Mouse (Mus musculus) gastrocnemius, postnatal 36 days (tissue): ENCODE results near the gene Bcar3. TPM values are rescaled to one million over a fixed set of nuclear protein-coding genes. Genes with fewer than 3 reads are reported as not detected.
"Not testable (repeated sequence)": the region's sequence is repeated elsewhere in the genome, so short reads cannot be mapped to it uniquely, and the experiment has no call there.

Experiments used
- DNase-seq, 2 experiments: peaks; one replicate each; pipeline ENCODE4 v3.0.0; 2022
- intact Hi-C: fragments of 180-260 bp; cut with DNase I; formaldehyde crosslinking; loops from one replicate; pipeline ENCODE4 v1.15.1; 2025
- total RNA-seq, 2 experiments: library from RNA; stranded (reverse); gene quantifications; 2 replicates each; pipeline ENCODE4 v1.2.3; 2021

The Bcar3 gene
- total RNA-seq, 2 experiments from 2014 or later, result 3.6 to 4.4 TPM

DNA sequence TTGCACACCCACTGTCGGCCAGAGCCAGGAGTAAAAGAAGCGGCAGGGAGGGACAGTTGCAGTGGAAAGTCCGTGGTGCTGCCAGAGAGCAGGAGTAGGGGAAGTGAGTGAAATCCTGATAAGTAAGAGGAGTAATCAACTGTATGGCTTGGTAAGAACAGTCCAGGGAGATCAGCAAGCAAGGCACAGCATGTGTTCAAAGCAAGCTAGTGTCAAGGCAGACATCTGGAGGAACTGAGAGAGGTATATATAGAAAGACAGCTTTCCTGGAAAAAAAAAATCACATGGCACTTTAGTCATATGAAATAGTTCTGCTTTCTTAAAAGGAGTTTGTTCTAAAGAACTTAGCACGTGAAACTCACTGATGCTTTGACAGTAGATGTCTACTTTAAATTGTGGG lies 78.7 kb downstream of the Bcar3 start:
- intact Hi-C loops, result no loop called here
- no peak for DNase-seq

DNA sequence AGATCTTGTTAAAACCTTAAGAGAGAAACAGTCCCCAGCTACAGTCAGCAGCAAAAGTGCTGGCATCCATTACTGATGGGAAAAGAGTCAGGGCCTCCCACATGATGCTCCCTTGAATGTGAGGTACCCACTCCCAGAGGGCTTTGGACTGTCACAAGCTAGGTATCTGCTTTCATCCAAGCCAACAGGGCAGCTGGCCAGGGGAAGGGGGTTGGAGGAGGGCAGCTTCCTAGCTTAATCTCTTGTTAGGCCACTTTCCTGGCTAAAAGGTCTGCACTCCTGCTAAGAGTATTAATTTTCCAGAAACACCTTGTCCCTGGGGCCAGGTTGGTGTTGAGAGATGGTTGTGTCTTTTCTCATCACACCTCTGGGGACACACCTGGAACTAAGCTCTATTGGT lies 82.1 kb downstream of the Bcar3 start:
- intact Hi-C loops, result no loop called here
- no peak for DNase-seq

- intact Hi-C loops, result no loop called here
- DNase-seq, result no peak
Observed at GRCm38 (mm10) chr3:122376412-122376831, 82.5 kb downstream of the Bcar3 start.

- no peak for DNase-seq
- intact Hi-C loops, result no loop called here
Observed at GRCm38 (mm10) chr3:122376841-122377464, 83.0 kb downstream of the Bcar3 start.

DNA sequence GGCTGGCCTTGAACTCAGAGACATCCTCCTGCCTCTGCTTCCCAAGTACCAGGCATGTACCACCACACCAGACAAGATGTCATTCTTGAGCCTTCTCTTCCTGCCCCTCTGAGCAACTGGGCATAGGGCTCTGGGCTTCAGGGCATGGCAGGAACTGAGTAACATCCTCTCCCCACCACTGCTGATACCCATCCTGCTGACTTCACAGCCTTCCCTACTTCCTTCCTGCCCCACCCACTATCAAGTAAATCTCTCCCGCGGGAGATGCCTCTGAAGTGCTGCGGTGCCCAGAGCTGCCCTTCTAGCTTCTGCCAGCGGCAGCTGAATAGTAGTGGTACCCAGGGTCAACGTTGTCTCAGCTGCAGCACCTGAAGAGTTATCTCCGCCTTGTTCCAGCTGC lies 84.7 kb downstream of the Bcar3 start:
- intact Hi-C loops, result no loop called here
- DNase-seq, result no peak

DNA sequence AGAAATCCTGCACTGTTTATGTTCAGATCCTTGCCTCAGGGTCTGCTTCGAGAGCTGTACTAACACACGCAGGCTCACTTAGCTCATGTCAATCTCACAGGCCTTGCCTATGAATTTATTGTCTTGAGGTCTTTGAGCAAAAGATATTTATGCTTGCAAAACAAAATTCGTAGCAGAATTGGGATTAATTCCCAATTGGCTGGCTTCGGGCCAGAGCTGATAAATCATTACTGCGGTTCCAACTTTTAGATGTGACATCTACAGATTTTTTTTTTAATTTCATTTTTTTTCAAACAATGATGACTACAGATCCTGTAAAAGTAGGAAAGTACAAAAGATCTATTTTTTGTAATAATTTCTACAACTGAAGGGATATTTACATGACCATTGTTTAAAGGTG lies 86.8 kb downstream of the Bcar3 start:
- no peak for DNase-seq
- intact Hi-C loops, result loop anchor here (5.0 kb wide), 1 partner anchor 68 kb away; no protein-coding TSS in a partner anchor

DNA sequence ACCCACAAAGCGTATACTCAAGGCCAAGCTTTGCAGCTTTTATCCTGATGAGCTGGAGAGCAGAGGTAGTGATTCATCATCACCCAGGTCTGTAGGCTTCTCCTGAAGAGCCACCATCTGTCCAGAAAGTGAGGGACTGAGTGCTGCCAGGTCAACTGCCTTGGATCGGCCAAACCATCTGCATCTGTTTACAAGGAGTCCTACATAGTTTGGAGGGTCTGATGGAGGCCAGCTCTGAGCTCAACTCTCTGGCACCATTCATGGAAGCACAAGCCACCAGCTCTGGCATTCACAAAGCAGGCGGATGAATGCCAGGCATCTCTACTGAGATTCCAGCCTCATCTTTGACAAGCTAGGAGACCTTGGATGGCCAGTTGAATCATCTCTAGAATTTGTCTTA lies 87.7 kb downstream of the Bcar3 start:
- DNase-seq, result no peak

GRCm38 (mm10) chr3:122386444-122386843 lies 92.5 kb downstream of the Bcar3 start:
- intact Hi-C loops, result no loop called here

More for the DNA sequence above, 87.7 kb downstream of the Bcar3 start:
- intact Hi-C loops, result loop anchor here (5.0 kb wide), 1 partner anchor 69 kb away; no protein-coding TSS in a partner anchor

GRCm38 (mm10) chr3:122387771-122388170 lies 93.8 kb downstream of the Bcar3 start:
- DNase-seq, result no peak
- intact Hi-C loops, result no loop called here

More at GRCm38 (mm10) chr3:122386444-122386843, 92.5 kb downstream of the Bcar3 start:
- no peak for DNase-seq

GRCm38 (mm10) chr3:122389972-122390371 lies 96.0 kb downstream of the Bcar3 start:
- intact Hi-C loops, result loop anchor here (5.0 kb wide), 1 partner anchor 77 kb away; no protein-coding TSS in a partner anchor
- no peak for DNase-seq

DNA sequence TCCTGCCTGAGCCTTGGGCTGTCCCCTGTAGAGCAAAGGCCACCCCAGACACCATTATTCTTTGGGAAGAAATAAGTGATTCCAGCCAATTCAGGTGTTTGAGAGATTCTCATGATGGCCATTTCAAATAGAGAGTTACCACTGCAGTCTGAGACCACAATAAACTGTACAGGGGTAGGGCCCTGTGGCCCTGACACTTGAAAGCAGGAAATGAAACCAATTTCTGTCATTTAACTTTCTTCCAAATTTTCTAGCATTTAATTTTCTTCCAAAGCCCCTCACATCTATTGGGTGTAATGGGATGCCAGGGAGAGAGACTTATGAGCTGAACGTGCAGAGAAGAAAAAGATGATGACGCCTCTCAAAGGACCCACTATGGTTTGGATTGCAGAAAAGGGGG lies 97.2 kb downstream of the Bcar3 start:
- intact Hi-C loops, result loop anchor here (5.0 kb wide), 1 partner anchor 76 kb away; no protein-coding TSS in a partner anchor
- DNase-seq, result no peak

- intact Hi-C loops, result loop anchor here (5.0 kb wide), 1 partner anchor 75 kb away; no protein-coding TSS in a partner anchor
Observed at GRCm38 (mm10) chr3:122391816-122392215, 97.9 kb downstream of the Bcar3 start.

DNA sequence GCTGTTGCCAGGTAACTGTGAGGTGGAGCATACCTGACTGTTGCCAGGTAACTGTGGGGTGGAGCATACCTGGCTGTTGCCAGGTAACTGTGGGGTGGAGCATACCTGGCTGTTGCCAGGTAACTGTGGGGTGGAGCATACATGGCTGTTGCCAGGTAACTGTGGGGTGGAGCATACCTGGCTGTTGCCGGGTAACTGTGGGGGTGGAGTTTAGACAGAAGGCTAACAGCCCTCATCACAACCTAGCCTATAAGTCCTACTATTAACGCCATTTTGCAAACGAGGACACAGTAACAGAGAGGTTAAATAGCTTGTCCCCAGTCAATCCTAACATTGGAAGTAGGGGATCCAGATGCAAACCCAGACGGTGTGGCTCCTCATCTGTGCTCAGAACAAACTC lies 99.5 kb downstream of the Bcar3 start:
- intact Hi-C loops, result loop anchor here (5.0 kb wide), 1 partner anchor 74 kb away; no protein-coding TSS in a partner anchor
- not testable (repeated sequence) for DNase-seq

More at GRCm38 (mm10) chr3:122391816-122392215, 97.9 kb downstream of the Bcar3 start:
- DNase-seq, result no peak

DNA sequence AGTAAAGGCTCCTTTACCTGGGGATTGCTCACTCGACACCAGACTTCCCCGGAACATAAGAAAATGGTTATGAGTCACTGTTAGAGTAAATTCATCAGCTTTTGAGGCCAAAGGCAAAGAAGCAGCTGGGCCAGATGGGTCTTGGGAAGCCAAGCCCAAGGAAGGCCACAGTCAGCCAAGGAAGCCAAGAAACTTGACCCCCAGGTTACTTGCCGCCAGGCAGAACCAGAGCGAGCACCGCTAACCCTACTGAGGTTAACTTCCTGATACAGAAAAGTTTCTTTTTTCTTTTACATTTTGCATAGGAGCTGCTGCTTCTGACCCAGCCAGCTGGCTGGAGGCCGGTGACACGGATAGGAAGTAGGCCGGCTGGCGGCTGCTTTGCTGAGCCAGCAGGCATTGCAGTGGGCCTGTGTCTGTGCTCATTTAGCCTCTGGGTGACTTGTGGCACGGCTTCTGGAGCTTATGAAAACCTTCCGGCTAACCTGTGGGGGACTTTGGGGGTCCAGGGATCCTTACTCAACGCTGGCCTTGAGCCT lies 100.0 kb downstream of the Bcar3 start:
- intact Hi-C loops, result loop anchor here (5.0 kb wide), 1 partner anchor 73 kb away; no protein-coding TSS in a partner anchor
- no peak for DNase-seq

DNA sequence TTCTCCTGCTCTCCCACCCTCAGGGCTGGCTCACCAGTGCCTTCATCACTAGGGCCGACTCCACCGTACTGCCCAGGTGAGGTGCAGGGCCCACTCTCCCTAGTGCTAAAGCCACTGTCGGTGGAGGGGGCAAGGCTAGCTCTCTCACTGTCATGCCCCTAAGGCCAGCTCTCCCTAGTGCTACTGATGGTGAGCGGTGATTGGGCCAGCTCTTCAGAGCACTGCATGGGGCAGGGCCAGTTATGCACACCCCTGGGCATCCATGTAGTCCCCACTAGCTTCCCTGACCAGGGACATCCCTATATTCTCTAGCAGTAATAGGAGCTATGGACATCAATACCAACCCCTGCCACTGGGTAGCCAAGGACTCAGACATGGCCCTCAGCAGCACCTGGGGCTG lies 103.0 kb downstream of the Bcar3 start:
- DNase-seq, result no peak
- intact Hi-C loops, result no loop called here

GRCm38 (mm10) chr3:122397401-122397800 lies 103.5 kb downstream of the Bcar3 start:
- DNase-seq, result no peak
- intact Hi-C loops, result no loop called here

DNA sequence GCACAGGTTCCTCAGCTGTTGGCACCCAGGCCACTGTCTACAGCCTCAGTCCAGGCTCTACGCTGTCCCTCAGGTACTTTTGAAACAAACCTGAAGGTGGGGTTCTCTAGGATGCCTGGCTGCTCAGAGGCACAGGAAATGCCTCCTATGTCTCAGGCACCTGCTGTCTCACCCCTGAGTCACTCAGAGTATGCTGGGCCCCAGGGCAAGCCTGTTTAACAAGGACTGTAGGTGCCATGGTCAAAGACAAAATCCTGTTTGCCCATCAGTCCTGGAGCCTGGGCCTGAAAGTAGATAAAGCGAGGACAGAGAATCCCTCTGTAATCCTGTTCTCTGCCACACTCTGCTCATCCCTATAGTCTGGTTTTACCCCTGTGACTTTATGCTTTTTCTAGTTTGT lies 107.1 kb downstream of the Bcar3 start:
- DNase-seq, result no peak
- intact Hi-C loops, result no loop called here

DNA sequence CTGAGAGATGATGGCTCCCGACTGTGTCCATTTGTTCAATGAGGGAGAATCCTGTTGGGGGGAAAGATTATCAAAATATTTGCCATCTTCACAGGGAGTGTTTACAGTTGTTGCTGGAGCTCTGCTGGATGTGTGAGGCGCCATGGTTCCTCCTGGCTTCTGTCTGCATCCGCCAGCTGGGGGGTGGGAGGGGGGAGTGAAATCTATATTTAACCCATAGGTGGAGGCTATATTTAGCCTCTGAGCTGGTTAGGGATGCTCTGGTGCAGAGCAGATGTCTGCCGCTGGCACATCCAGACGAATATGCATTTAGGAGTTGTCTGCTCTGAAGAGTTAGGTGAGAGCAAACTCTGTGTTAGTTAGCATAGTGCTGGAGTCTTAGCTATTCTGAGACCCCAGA lies 108.2 kb downstream of the Bcar3 start:
- DNase-seq, result no peak
- intact Hi-C loops, result no loop called here

GRCm38 (mm10) chr3:122403860-122404557 lies 110.1 kb downstream of the Bcar3 start:
- no peak for DNase-seq
- intact Hi-C loops, result no loop called here

- no peak for DNase-seq
- intact Hi-C loops, result no loop called here
Observed at GRCm38 (mm10) chr3:122405203-122405956, 111.4 kb downstream of the Bcar3 start.

DNA sequence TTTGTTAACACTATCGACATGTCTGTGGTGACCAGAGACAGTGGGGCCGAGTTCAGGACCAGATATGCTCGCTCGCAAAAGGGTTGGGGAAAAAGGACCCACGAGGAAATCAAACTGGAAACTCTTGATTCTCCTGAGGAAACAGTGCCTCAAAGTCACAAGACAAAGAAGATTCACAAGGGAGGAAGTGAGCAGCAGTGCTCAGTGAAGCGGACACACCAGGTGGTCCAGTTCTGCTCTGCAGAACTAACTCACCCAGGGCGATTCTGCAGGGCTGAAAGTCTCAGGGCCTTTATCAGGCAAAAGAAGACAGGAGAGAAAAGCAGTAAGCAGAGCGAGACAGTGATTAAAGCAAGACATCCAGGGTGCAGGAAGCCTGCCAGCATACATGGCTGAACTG lies 112.5 kb downstream of the Bcar3 start:
- intact Hi-C loops, result no loop called here
- no peak for DNase-seq
